Mouse (Mus musculus): ENCODE results near the gene Arhgap18. TPM values are rescaled to one million over a fixed set of nuclear protein-coding genes. Genes with fewer than 3 reads are reported as not detected.
"Not testable (repeated sequence)": the region's sequence is repeated elsewhere in the genome, so short reads cannot be mapped to it uniquely, and the experiment has no call there.

Gene Arhgap18
- polyA plus RNA-seq, 1 experiment from 2014 or later, result 37.3 TPM

GRCm38 (mm10) chr10:26912807-26913206 is 159.6 kb downstream of the Arhgap18 start:
- Histone ChIP-seq H3K4me2 (no peak overlapping the region), H3K9ac (no peak overlapping the region), H3K36me3 (peaks cover 27% of the 10 kb centered on the region), H3K9me3 (no peaks in the 10 kb centered on the region), H3K4me3 (no peak overlapping the region), H3K4me1 (no peaks in the 10 kb centered on the region), H3K27me3 (replicated peaks) (no peaks in the 10 kb centered on the region), H3K27ac (replicated peaks) (no peak overlapping the region)
- 76% methylated on average over 1 of the region's 1 CpGs for WGBS
- no peak for ATAC-seq (ENCODE audit: extremely low read depth, insufficient number of reproducible peaks, low FRiP score, low TSS enrichment)

- Histone ChIP-seq H3K27ac (replicated peaks) (no peak overlapping the region), H3K36me3 (peaks cover 16% of the 10 kb centered on the region), H3K4me1 (no peaks in the 10 kb centered on the region), H3K4me3 (no peak overlapping the region), H3K9me3 (no peaks in the 10 kb centered on the region), H3K4me2 (no peak overlapping the region), H3K9ac (no peak overlapping the region), H3K27me3 (replicated peaks) (no peaks in the 10 kb centered on the region)
- WGBS, result 27% methylated on average over 5 of the region's 5 CpGs
- no peak for ATAC-seq (ENCODE audit: extremely low read depth, insufficient number of reproducible peaks, low FRiP score, low TSS enrichment)
These were observed 166.2 kb downstream of the Arhgap18 start for GRCm38 (mm10) chr10:26919307-26919977.

GRCm38 (mm10) chr10:26920383-26920979 is 167.3 kb downstream of the Arhgap18 start:
- WGBS, result 66% methylated on average over 8 of the region's 8 CpGs
- H3K4me1 ChIP-seq, result no peaks in the 10 kb centered on the region
- no peak overlapping the region for H3K4me2 ChIP-seq
- no peak overlapping the region for H3K27ac ChIP-seq (replicated peaks)
- no peak for ATAC-seq (ENCODE audit: extremely low read depth, insufficient number of reproducible peaks, low FRiP score, low TSS enrichment)
- H3K9ac ChIP-seq, result no peak overlapping the region
- H3K27me3 ChIP-seq (replicated peaks), result no peaks in the 10 kb centered on the region
- H3K9me3 ChIP-seq, result no peaks in the 10 kb centered on the region
- no peak overlapping the region for H3K4me3 ChIP-seq
- peaks cover 7% of the 10 kb centered on the region for H3K36me3 ChIP-seq

GRCm38 (mm10) chr10:26936056-26936455 is 182.8 kb downstream of the Arhgap18 start:
- not testable (repeated sequence) for H3K27ac ChIP-seq (replicated peaks); H3K36me3 ChIP-seq; H3K4me2 ChIP-seq; H3K27me3 ChIP-seq (replicated peaks); ATAC-seq (ENCODE audit: extremely low read depth, insufficient number of reproducible peaks, low FRiP score, low TSS enrichment); H3K4me3 ChIP-seq; H3K9ac ChIP-seq; H3K9me3 ChIP-seq; H3K4me1 ChIP-seq
- 84% methylated on average over 6 of the region's 6 CpGs for WGBS

- H3K27me3 ChIP-seq (replicated peaks), result not testable (repeated sequence)
- 57% methylated on average over 4 of the region's 4 CpGs for WGBS
These were observed 185.2 kb downstream of the Arhgap18 start for GRCm38 (mm10) chr10:26938464-26938863.

GRCm38 (mm10) chr10:26939549-26939948 is 186.3 kb downstream of the Arhgap18 start:
- Histone ChIP-seq H3K27me3 (replicated peaks) (no peaks in the 10 kb centered on the region), H3K9me3 (no peaks in the 10 kb centered on the region), H3K4me2 (no peak overlapping the region), H3K36me3 (no peaks in the 10 kb centered on the region), H3K4me3 (no peak overlapping the region), H3K9ac (no peak overlapping the region), H3K27ac (replicated peaks) (no peak overlapping the region), H3K4me1 (no peaks in the 10 kb centered on the region)
- ATAC-seq (ENCODE audit: extremely low read depth, insufficient number of reproducible peaks, low FRiP score, low TSS enrichment), result no peak
- WGBS, result 64% methylated on average over 1 of the region's 1 CpGs

More at GRCm38 (mm10) chr10:26938464-26938863, 185.2 kb downstream of the Arhgap18 start:
- H3K4me1 ChIP-seq; H3K9ac ChIP-seq; ATAC-seq (ENCODE audit: extremely low read depth, insufficient number of reproducible peaks, low FRiP score, low TSS enrichment); H3K36me3 ChIP-seq; H3K27ac ChIP-seq (replicated peaks); H3K4me3 ChIP-seq; H3K4me2 ChIP-seq; H3K9me3 ChIP-seq: not testable (repeated sequence)

GRCm38 (mm10) chr10:26948331-26948730 is 195.1 kb downstream of the Arhgap18 start:
- H3K27ac ChIP-seq (replicated peaks), result no peak overlapping the region
- no peak overlapping the region for H3K4me2 ChIP-seq
- no peak overlapping the region for H3K4me3 ChIP-seq
- H3K4me1 ChIP-seq, result peaks cover 10% of the 10 kb centered on the region; the same call in 1 of the 2 replicates
- H3K9ac ChIP-seq, result no peak overlapping the region
- H3K36me3 ChIP-seq, result no peaks in the 10 kb centered on the region
- no peak for ATAC-seq (ENCODE audit: extremely low read depth, insufficient number of reproducible peaks, low FRiP score, low TSS enrichment)
- H3K9me3 ChIP-seq, result no peaks in the 10 kb centered on the region
- 30% methylated on average over 2 of the region's 2 CpGs for WGBS
- H3K27me3 ChIP-seq (replicated peaks), result no peaks in the 10 kb centered on the region

GRCm38 (mm10) chr10:26949667-26950066 is 196.4 kb downstream of the Arhgap18 start:
- H3K4me1 ChIP-seq, result peaks cover 10% of the 10 kb centered on the region; the same call in 1 of the 2 replicates
- no peaks in the 10 kb centered on the region for H3K27me3 ChIP-seq (replicated peaks)
- H3K4me3 ChIP-seq, result no peak overlapping the region
- no peaks in the 10 kb centered on the region for H3K9me3 ChIP-seq
- no peak overlapping the region for H3K27ac ChIP-seq (replicated peaks)
- H3K4me2 ChIP-seq, result no peak overlapping the region
- ATAC-seq (ENCODE audit: extremely low read depth, insufficient number of reproducible peaks, low FRiP score, low TSS enrichment), result no peak
- 56% methylated on average over 8 of the region's 8 CpGs for whole genome bisulfite sequencing
- H3K36me3 ChIP-seq, result no peaks in the 10 kb centered on the region
- no peak overlapping the region for H3K9ac ChIP-seq

GRCm38 (mm10) chr10:26950448-26950847 is 197.2 kb downstream of the Arhgap18 start:
- H3K9me3 ChIP-seq, result no peaks in the 10 kb centered on the region
- no peak overlapping the region for H3K4me3 ChIP-seq
- WGBS, result 53% methylated on average over 7 of the region's 7 CpGs
- no peak overlapping the region for H3K27ac ChIP-seq (replicated peaks)
- H3K9ac ChIP-seq, result no peak overlapping the region
- H3K4me1 ChIP-seq, result peaks cover 10% of the 10 kb centered on the region; the same call in 1 of the 2 replicates
- ATAC-seq (ENCODE audit: extremely low read depth, insufficient number of reproducible peaks, low FRiP score, low TSS enrichment), result no peak
- H3K36me3 ChIP-seq, result no peaks in the 10 kb centered on the region
- no peak overlapping the region for H3K4me2 ChIP-seq
- H3K27me3 ChIP-seq (replicated peaks), result no peaks in the 10 kb centered on the region

GRCm38 (mm10) chr10:26958513-26958912 is 205.3 kb downstream of the Arhgap18 start:
- no peak for ATAC-seq (ENCODE audit: extremely low read depth, insufficient number of reproducible peaks, low FRiP score, low TSS enrichment)
- no peaks in the 10 kb centered on the region for H3K36me3 ChIP-seq
- 0 out of 2 replicates have a peak, but pooled peaks cover 2% of the 10 kb centered on the region for H3K4me1 ChIP-seq
- H3K4me2 ChIP-seq, result no peak overlapping the region
- H3K4me3 ChIP-seq, result no peak overlapping the region
- no peaks in the 10 kb centered on the region for H3K27me3 ChIP-seq (replicated peaks)
- H3K9me3 ChIP-seq, result no peaks in the 10 kb centered on the region
- WGBS, result 61% methylated on average over 3 of the region's 3 CpGs
- no peak overlapping the region for H3K27ac ChIP-seq (replicated peaks)
- no peak overlapping the region for H3K9ac ChIP-seq

Measured in heart, embryonic 13.5 days (tissue).